Mouse (Mus musculus) megakaryocyte, embryonic 14.5 days (primary cell): Measurements from ENCODE around the gene Zfp365.

Experiments used
- FLI1 ChIP-seq: IDR thresholded peaks from 2 replicates; pipeline ENCODE4 v1.6.1; 2012; ENCODE audit warnings: low read length, inconsistent platforms, mixed read lengths
- GATA1 ChIP-seq: IDR thresholded peaks from 3 replicates; pipeline ENCODE4 v1.6.1; 2012; ENCODE audit warnings: mixed read lengths, low read length, inconsistent platforms, borderline replicate concordance

GRCm38 (mm10) chr10:67841596-67841995 is 70.9 kb downstream of the Zfp365 start:
- no peak for TF ChIP-seq GATA1
- TF ChIP-seq FLI1 = no peak
